In genomic region chr3:130059805-130060395, GRCm38 (mm10) we compare ENCODE assay signal across 8 mouse cellular contexts. TPM values are rescaled to one million over a fixed set of nuclear protein-coding genes. Genes with fewer than 3 reads are reported as not detected.
DNase-seq lines count a peak whose midpoint lies in the region; ATAC-seq and TF ChIP-seq lines count a peak whose summit lies in the region.

No protein-coding gene starts in this region.

- H3K9me3 ChIP-seq in heart, embryonic 13.5 days = no peaks in the 10 kb centered on the region

- peak overlapping the region; percentile 99 for H3K27ac ChIP-seq in heart, embryonic 13.5 days (replicated peaks)
- peak overlapping the region; percentile 57 for H3K27ac ChIP-seq in liver, adult 2 months (replicated peaks; ENCODE audit: insufficient read depth, low read depth, low read length)

- peak overlapping the region; percentile 99 for H3K9ac ChIP-seq in heart, embryonic 13.5 days
- peak overlapping the region; percentile 94 for H3K9ac ChIP-seq in liver, adult 2 months (ENCODE audit: low read depth, low read length)

- peaks cover 21% of the 10 kb centered on the region for H3K79me2 ChIP-seq in liver, adult 2 months (ENCODE audit: control insufficient read depth, insufficient read depth, low read length)
- H3K79me2 ChIP-seq in myocyte (ENCODE audit: control insufficient read depth, insufficient read depth) = peaks cover 55% of the 10 kb centered on the region

- H3K4me1 ChIP-seq in heart, embryonic 13.5 days = peaks cover 60% of the 10 kb centered on the region
- H3K4me1 ChIP-seq in liver, adult 2 months (ENCODE audit: control insufficient read depth, insufficient read depth, low read length) = peaks cover 14% of the 10 kb centered on the region

- ATAC-seq in frontal cortex, adult (ENCODE audit: low TSS enrichment) = peak; percentile 22; the same call in 1 of the 2 replicates
- peak; percentile 40 for ATAC-seq in CD4-positive, CD25-positive, alpha-beta regulatory T cell, adult 4 months
- no peak for ATAC-seq in heart, embryonic 13.5 days (ENCODE audit: extremely low read depth, insufficient number of reproducible peaks, low FRiP score, low TSS enrichment)

- peaks cover 8% of the 10 kb centered on the region for H3K36me3 ChIP-seq in heart, embryonic 13.5 days
- H3K36me3 ChIP-seq in liver, adult 2 months (ENCODE audit: control insufficient read depth, insufficient read depth, low read length) = no peaks in the 10 kb centered on the region
- no peaks in the 10 kb centered on the region for H3K36me3 ChIP-seq in myocyte (ENCODE audit: control insufficient read depth, insufficient read depth)

- TF ChIP-seq POLR2A in liver, adult 2 months (IDR thresholded peaks at IDR 0.05; ENCODE audit: extremely low read depth, insufficient read depth, low read length) = no peak
- no peak for TF ChIP-seq POLR2A in myocyte (IDR thresholded peaks at IDR 0.05; ENCODE audit: insufficient read length, low read depth)

- no peak for DNase-seq in frontal cortex, postnatal 25 days (ENCODE audit: low spot score in 2 of 2)
- DNase-seq in cerebellum, adult 8-10 months = peak; percentile 37
- peak; percentile 37 for DNase-seq in liver, adult 2 months (ENCODE audit: extremely low read depth, low read depth, low spot score)
- DNase-seq in ovary, adult 18-20 months (ENCODE audit: low spot score) = no peak

- no peak for TF ChIP-seq CTCF in liver, adult 2 months (IDR thresholded peaks at IDR 0.05; ENCODE audit: low read depth, low read length)

- WGBS in heart, embryonic 13.5 days = under 1% methylated on average over 35 of the region's 42 CpGs
- WGBS in liver, adult 2 months = 1% methylated on average over 42 of the region's 42 CpGs

- H3K4me3 ChIP-seq in heart, embryonic 13.5 days = peak overlapping the region; percentile 96
- peak overlapping the region; percentile 94 for H3K4me3 ChIP-seq in liver, adult 2 months (ENCODE audit: insufficient read depth, low read depth, low read length)
- H3K4me3 ChIP-seq in myocyte = peak overlapping the region; percentile 38

- H3ac ChIP-seq in myocyte (ENCODE audit: control insufficient read depth, insufficient read length) = peak overlapping the region; percentile 41

- H3K27me3 ChIP-seq in heart, embryonic 13.5 days (replicated peaks) = no peaks in the 10 kb centered on the region
- no peaks in the 10 kb centered on the region for H3K27me3 ChIP-seq in liver, adult 2 months (ENCODE audit: control insufficient read depth, insufficient read depth, low read length)
- no peaks in the 10 kb centered on the region for H3K27me3 ChIP-seq in myocyte (ENCODE audit: control insufficient read depth, insufficient read depth, insufficient read length)

- H3K4me2 ChIP-seq in heart, embryonic 13.5 days = peak overlapping the region; percentile 90
- H3K4me2 ChIP-seq in myocyte (ENCODE audit: low read depth) = peak overlapping the region; percentile 87

TF ChIP-seq in myocyte, 11 proteins besides CTCF, POLR2A, EP300 and RAD21:
- no peak for TF ChIP-seq POLR2AphosphoS2 (IDR thresholded peaks at IDR 0.05; ENCODE audit: insufficient read length, low read depth)
- no peak for TF ChIP-seq MYOG (IDR thresholded peaks at IDR 0.05; ENCODE audit: control insufficient read depth in 1 of 3, insufficient read depth in 1 of 3, insufficient read length in 2 of 3, low read depth in 2 of 3)
- no peak for TF ChIP-seq REST (IDR thresholded peaks at IDR 0.05; ENCODE audit: insufficient read depth, insufficient read length)
- no peak for TF ChIP-seq CEBPB (IDR thresholded peaks at IDR 0.05; ENCODE audit: insufficient read depth, poor library complexity, severe bottlenecking)
- no peak for TF ChIP-seq E2F4 (IDR thresholded peaks at IDR 0.05; ENCODE audit: insufficient read depth)
- no peak for TF ChIP-seq MAX (IDR thresholded peaks at IDR 0.05; ENCODE audit: low read depth)
- no peak for TF ChIP-seq TCF12 (IDR thresholded peaks at IDR 0.05; ENCODE audit: insufficient read depth, poor library complexity, severe bottlenecking)
- no peak for TF ChIP-seq MYOD1 (IDR thresholded peaks at IDR 0.05; ENCODE audit: control insufficient read depth in 1 of 3, insufficient read length in 2 of 3, low read depth in 2 of 3)
- no peak for TF ChIP-seq TCF3 (IDR thresholded peaks at IDR 0.05; ENCODE audit: insufficient read length, low read depth)
- no peak for TF ChIP-seq USF1 (IDR thresholded peaks at IDR 0.05; ENCODE audit: low read depth)
- no peak for TF ChIP-seq SRF (IDR thresholded peaks at IDR 0.05; ENCODE audit: control insufficient read depth, insufficient read length, low read depth)

RNA-seq across cellular contexts. Expression of gene Sec24b, which starts 1.5 kb away (rescaled TPM):
- 10 to 100 TPM; 25.2 to 26.6 TPM for polyA plus RNA-seq in CD4-positive, CD25-positive, alpha-beta regulatory T cell, adult 4 months (2017; shearing (Covaris generic))
- 24.5 and 25.3 TPM in 2 replicates for polyA plus RNA-seq in heart, embryonic 13.5 days (2015; fragmentation: Nextera tagmentation; extraction: Ambion mirVana)
- 7.9 and 13.0 TPM in 2 replicates for total RNA-seq in liver, adult 2 months (2014; rRNA removed)
- 12.2 and 15.8 TPM in 2 replicates for polyA plus RNA-seq in liver, adult 2 months (2012; rRNA removed)
- 21.4 TPM for polyA plus RNA-seq in myocyte (2012; fragmentation: generic; extraction: Trizol)

Comparison
In these comparisons a context has a peak if more than half of its experiments do, and no peak if none do; other contexts are left out.
1. DNase-seq: peak in cerebellum, adult 8-10 months (single experiment) and liver, adult 2 months (single experiment); none in frontal cortex, postnatal 25 days (0 of 2) and ovary, adult 18-20 months (single experiment).
2. H3K4me3 ChIP-seq: peak in every context shown above with its lines; median percentile 96 in heart, embryonic 13.5 days; 94 in liver, adult 2 months; 38 in myocyte.